Mouse (Mus musculus) midbrain, embryonic 16.5 days (tissue): Measurements from ENCODE around the gene Them7. TPM values are rescaled to one million over a fixed set of nuclear protein-coding genes. Genes with fewer than 3 reads are reported as not detected.

ENCODE experiments used
- ATAC-seq: fragments of 200-750 bp; cut with Nextera tagmentation; 2 replicates; pipeline ENCODE4 v1.8.0; 2017; ENCODE audit warnings: moderate TSS enrichment
- H3K27ac ChIP-seq: fragments of 300-500 bp; sonication (generic); 2 replicates; pipeline ENCODE4 v1.5.1; 2014; ENCODE audit warnings: mild to moderate bottlenecking, low read length, mixed read lengths
- H3K27me3 ChIP-seq: fragments of 300-500 bp; sonication (generic); 2 replicates; pipeline ENCODE4 v1.6.1; 2014; ENCODE audit warnings: low read depth, low read length, mixed read lengths; ENCODE audit not compliant: control insufficient read depth, insufficient read depth
- H3K36me3 ChIP-seq: fragments of 300-500 bp; sonication (generic); 2 replicates; pipeline ENCODE4 v1.6.1; 2014; ENCODE audit warnings: mild to moderate bottlenecking, low read length, moderate library complexity, mixed read lengths; ENCODE audit not compliant: control insufficient read depth, insufficient read depth
- H3K4me1 ChIP-seq: fragments of 300-500 bp; sonication (generic); 2 replicates; pipeline ENCODE4 v1.6.1; 2014; ENCODE audit warnings: mild to moderate bottlenecking, low read length, mixed read lengths; ENCODE audit not compliant: control insufficient read depth, insufficient read depth
- H3K4me2 ChIP-seq: fragments of 300-500 bp; sonication (generic); 2 replicates; pipeline ENCODE4 v1.6.1; 2014; ENCODE audit warnings: mild to moderate bottlenecking, low read length, mixed read lengths
- H3K4me3 ChIP-seq: fragments of 300-500 bp; sonication (generic); 2 replicates; pipeline ENCODE4 v1.5.1; 2014; ENCODE audit warnings: low read depth, mild to moderate bottlenecking, low read length, moderate library complexity, mixed read lengths
- H3K9ac ChIP-seq: fragments of 300-500 bp; sonication (generic); 2 replicates; pipeline ENCODE4 v1.6.1; 2014; ENCODE audit warnings: low read depth, low read length, mixed read lengths
- H3K9me3 ChIP-seq: fragments of 300-500 bp; sonication (generic); replicated peaks from 2 replicates; pipeline ENCODE4 v1.6.1; 2014; ENCODE audit warnings: mild to moderate bottlenecking, low read length, mixed read lengths; ENCODE audit not compliant: control insufficient read depth, poor library complexity, severe bottlenecking
- WGBS: fragments of 180-500 bp; shearing (Covaris S2); extraction: QIAGEN DNeasy Blood & Tissue Kit; methylation state at CpG from one replicate; pipeline ENCODE4 v1.1.7; 2014; 5-methylcytosine and 5-hydroxymethylcytosine counted together
- polyA plus RNA-seq: library from polyadenylated mRNA; unstranded; fragments of >200 nt; fragmentation: Nextera tagmentation; extraction: Ambion mirVana; gene quantifications from 2 replicates; pipeline ENCODE4 v1.2.1, GENCODE M21; 2015

The Them7 gene
- polyA plus RNA-seq: not detected in 2 replicates

DNA sequence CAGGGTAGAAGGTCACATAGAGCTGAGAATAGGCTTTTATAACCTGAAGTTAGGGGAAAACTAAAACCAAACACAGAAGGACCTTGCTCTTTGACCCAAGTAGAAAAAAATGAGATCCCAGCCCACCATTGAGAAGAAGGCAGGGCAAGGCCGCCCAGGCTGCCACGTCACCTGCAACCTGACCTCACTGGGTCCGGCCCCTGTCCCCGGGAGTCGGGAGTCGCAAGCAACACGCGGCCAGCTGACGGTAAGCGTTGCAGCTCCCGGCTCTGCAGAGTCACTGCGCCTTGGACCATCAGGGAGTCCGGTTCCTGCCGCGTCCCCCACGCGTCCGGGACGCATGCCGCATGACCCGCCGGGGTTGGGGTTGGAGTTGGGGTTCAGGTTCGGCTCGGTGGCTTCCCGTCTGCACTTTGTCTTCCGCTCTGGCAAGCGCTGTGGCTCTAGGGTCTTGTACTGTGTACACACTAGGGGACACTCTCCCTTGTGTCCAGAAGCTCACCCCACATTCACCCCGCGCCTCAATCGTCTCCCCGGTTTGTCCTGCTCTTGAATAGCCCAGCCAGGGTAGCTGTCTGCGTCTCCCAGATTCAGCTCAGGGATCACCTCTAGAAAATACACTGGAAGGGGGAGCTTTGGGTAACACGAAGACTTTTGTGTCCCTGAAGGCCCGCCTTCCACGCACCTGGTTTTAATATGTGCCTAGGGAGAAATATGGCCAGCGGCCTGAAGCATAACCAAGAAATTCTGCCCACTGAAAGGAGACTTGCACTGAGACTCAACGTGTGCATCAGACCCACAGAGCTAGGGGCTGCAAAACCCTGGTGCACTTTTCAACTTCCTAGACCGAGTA lies at the start of gene Them7:
Gene Them7, plus strand, starts transcription at position 187 of the 853 bp plus-strand sequence.
- Histone ChIP-seq H3K4me2 (peak within 1 kb of the TSS; percentile 57), H3K9ac (no peak within 1 kb of the TSS; the same call in 1 of the 2 replicates), H3K9me3 (no peaks in the 10 kb centered on the region), H3K4me3 (peak within 1 kb of the TSS; percentile 40), H3K27ac (no peak within 1 kb of the TSS), H3K36me3 (no peaks in the 10 kb centered on the region), H3K27me3 (peaks cover 18% of the 10 kb centered on the region), H3K4me1 (peaks cover 3% of the 10 kb centered on the region; the same call in 1 of the 2 replicates)
- ATAC-seq: 0 out of 2 replicates have a peak, but pooled peaks have one; percentile 29
- 3% methylated on average over 38 of the region's 38 CpGs for WGBS

DNA sequence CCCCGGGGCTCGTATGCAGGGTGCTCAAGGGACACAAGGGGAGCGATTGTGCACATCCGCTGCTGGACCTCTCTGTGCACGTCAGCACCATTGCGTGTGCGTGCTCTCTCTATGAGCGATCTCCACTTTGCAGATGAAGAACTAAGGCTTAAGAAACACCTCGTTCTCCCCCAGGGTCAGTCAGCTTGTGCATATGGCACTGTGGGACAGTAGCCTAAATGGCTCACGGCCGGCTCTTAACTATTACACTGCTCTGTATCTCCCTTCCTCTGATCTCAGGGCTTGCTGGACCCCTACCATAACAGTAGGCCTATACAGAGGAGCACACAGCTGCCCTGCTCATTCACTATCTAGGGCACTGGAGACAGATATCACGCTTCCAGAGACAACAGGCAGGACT lies 45.2 kb upstream of the Them7 start:
- no peak overlapping the region for H3K9ac ChIP-seq
- no peak overlapping the region for H3K4me2 ChIP-seq
- no peaks in the 10 kb centered on the region for H3K27me3 ChIP-seq
- no peaks in the 10 kb centered on the region for H3K36me3 ChIP-seq
- no peak for ATAC-seq
- no peak overlapping the region for H3K27ac ChIP-seq
- H3K4me1 ChIP-seq: no peaks in the 10 kb centered on the region
- 93% methylated on average over 12 of the region's 12 CpGs for WGBS
- peaks cover 4% of the 10 kb centered on the region; the same call in 1 of the 2 replicates for H3K9me3 ChIP-seq
- no peak overlapping the region for H3K4me3 ChIP-seq

DNA sequence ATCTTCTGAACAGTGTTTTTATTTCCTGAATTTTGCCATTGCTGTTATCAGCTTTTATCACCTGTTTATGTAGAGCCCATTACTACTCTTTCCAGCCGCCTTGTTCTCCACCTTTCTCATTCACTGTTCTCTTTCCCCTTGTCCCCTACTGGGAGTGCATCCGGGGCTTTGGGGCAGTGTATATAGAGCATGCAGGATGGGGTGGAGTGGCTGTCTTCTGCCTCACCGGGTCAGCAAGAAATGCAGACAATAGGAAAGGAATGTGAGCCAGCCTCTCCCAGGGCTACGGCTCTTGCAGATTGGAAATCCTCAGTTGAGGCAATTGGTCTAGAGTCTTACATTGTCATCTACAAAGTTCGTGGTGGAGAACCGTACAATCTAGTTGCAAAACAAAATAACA lies 41.6 kb upstream of the Them7 start:
- no peaks in the 10 kb centered on the region for H3K4me1 ChIP-seq
- H3K27ac ChIP-seq: no peak overlapping the region
- H3K4me2 ChIP-seq: no peak overlapping the region
- H3K9me3 ChIP-seq: peaks cover 4% of the 10 kb centered on the region; the same call in 1 of the 2 replicates
- H3K4me3 ChIP-seq: no peak overlapping the region
- no peak overlapping the region for H3K9ac ChIP-seq
- ATAC-seq: no peak
- 21% methylated on average over 6 of the region's 6 CpGs for WGBS
- H3K36me3 ChIP-seq: no peaks in the 10 kb centered on the region
- no peaks in the 10 kb centered on the region for H3K27me3 ChIP-seq

DNA sequence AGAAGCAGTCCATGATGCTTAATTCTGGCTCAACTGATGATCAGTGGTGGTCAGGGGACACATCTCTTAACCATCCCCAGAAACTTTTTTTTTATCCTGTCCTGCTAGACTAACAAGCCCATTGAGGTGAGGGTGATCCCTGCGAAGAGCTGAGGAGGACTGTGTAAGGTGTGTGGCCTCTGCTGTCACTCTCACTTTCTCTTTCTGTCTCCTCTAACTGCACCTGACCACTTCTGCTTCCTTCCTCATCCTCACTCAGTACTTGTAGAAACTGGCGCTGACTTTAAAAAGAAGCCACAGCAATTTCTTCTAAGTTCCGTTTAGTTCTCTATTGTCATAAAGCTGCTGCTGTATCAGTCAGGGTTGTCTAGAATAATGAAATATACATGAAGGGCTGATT lies 39.0 kb upstream of the Them7 start:
- H3K9me3 ChIP-seq: peaks cover 2% of the 10 kb centered on the region; the same call in 1 of the 2 replicates
- no peaks in the 10 kb centered on the region for H3K4me1 ChIP-seq
- ATAC-seq: no peak
- no peaks in the 10 kb centered on the region for H3K36me3 ChIP-seq
- H3K27me3 ChIP-seq: no peaks in the 10 kb centered on the region
- H3K9ac ChIP-seq: no peak overlapping the region
- 92% methylated on average over 3 of the region's 3 CpGs for WGBS
- no peak overlapping the region for H3K4me3 ChIP-seq
- H3K27ac ChIP-seq: no peak overlapping the region
- H3K4me2 ChIP-seq: no peak overlapping the region

DNA sequence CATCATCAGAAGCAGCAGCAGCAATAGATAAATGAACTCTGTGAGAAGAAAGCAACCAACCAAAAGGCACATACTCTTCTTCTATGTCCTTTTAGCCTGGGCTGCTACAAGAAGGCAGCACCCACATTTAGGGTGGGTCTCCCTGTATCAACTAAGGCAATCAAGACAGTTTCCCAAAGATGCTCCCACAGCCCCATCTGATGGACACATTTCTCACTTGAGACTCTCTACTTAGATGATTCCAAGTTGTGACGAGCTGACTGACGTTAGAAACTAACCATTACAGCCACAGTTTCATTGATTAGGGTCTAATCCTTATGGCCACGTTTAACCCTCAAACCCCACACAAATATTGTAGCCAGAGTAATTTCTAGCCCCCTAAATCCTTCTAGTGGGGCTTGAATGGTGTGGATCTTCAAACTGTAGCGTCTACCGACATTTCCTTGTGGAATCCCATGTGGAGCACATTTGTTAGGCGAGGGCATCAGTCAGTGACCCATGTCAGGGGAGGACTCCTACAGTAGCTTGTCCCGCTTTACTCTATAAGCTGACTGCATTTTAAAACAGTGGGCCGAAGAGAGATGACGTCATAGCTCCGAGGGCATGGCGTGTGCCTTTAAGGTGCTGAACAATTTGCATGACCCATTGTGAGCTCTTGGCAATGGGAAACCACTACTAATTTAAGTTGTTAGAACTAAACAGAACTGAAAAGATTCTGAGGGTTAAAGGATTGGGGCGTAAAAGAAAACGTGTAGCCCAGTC lies 38.2 kb upstream of the Them7 start:
- Histone ChIP-seq H3K27ac (no peak overlapping the region), H3K4me1 (no peaks in the 10 kb centered on the region), H3K9ac (no peak overlapping the region), H3K4me3 (no peak overlapping the region), H3K36me3 (no peaks in the 10 kb centered on the region), H3K27me3 (no peaks in the 10 kb centered on the region), H3K9me3 (no peaks in the 10 kb centered on the region), H3K4me2 (no peak overlapping the region)
- 82% methylated on average over 13 of the region's 13 CpGs for WGBS
- no peak for ATAC-seq

DNA sequence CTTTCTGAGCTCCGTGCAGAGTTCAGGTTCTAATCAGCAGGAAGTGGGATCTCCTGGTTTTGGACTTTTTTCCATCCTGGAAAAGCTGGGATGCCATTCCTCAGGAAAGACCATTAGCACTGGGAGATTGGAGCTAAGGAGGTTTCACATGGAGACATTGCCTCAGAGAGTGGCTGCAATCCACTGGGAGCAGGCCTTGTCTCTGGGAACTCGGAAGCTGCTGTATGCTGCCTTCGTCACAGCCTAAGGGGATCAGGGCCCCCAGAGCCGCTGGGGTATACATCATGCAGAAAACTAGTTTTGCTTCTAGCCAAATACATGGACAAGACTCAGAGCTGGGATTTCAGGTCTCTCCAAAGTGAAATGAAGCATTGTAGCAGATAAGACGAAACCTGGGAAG lies 37.5 kb upstream of the Them7 start:
- Histone ChIP-seq H3K4me3 (no peak overlapping the region), H3K36me3 (no peaks in the 10 kb centered on the region), H3K9ac (no peak overlapping the region), H3K4me1 (no peaks in the 10 kb centered on the region), H3K27ac (no peak overlapping the region), H3K27me3 (no peaks in the 10 kb centered on the region), H3K4me2 (no peak overlapping the region), H3K9me3 (no peaks in the 10 kb centered on the region)
- WGBS: 83% methylated on average over 5 of the region's 5 CpGs
- no peak for ATAC-seq

DNA sequence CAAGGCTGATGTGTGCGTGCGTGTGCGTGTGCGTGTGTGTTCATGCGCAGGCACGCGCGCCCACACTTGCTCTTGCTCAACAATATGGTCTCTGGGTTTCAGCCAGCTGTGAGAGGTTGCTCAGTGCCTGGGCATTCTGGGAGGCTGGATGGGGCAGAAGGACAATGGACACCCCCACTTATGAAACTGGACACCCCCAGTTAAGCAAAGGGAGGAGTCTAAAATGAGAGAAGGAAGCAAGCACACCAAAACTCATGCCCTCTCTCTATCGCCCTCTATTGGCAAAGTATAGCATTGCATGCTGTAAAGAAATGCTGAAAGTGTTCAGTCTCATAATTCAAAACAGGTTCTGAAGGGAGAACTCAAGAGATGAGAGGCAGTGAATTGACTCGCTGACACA lies 35.9 kb upstream of the Them7 start:
- Histone ChIP-seq H3K9ac (no peak overlapping the region), H3K4me2 (no peak overlapping the region), H3K4me3 (no peak overlapping the region), H3K36me3 (no peaks in the 10 kb centered on the region), H3K27ac (no peak overlapping the region), H3K27me3 (no peaks in the 10 kb centered on the region), H3K9me3 (no peaks in the 10 kb centered on the region), H3K4me1 (no peaks in the 10 kb centered on the region)
- no peak for ATAC-seq
- 82% methylated on average over 10 of the region's 10 CpGs for WGBS

DNA sequence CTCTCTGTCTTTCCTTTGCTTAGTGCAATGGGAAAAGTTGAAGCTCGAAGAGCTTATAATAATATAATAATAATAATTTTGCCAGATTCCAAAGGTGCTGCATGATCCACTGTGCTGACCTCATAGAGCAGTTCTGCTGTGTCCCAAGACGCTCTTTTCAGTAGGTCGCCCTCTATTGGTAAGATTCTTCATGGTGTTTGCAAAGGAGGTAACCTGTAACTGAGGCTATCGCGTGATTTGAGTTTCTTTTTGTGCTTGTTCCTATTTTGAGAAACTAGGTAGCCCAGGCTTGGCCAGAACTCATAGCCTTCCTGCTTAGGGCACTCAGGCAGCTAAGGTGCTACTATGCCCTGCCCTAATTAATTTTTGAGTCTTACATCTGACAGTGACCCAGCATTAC lies 34.8 kb upstream of the Them7 start:
- no peak overlapping the region for H3K4me3 ChIP-seq
- H3K27me3 ChIP-seq: no peaks in the 10 kb centered on the region
- no peaks in the 10 kb centered on the region for H3K9me3 ChIP-seq
- no peaks in the 10 kb centered on the region for H3K36me3 ChIP-seq
- no peak overlapping the region for H3K4me2 ChIP-seq
- WGBS: 38% methylated on average over 5 of the region's 5 CpGs
- no peak overlapping the region for H3K9ac ChIP-seq
- no peaks in the 10 kb centered on the region for H3K4me1 ChIP-seq
- ATAC-seq: no peak
- H3K27ac ChIP-seq: no peak overlapping the region

DNA sequence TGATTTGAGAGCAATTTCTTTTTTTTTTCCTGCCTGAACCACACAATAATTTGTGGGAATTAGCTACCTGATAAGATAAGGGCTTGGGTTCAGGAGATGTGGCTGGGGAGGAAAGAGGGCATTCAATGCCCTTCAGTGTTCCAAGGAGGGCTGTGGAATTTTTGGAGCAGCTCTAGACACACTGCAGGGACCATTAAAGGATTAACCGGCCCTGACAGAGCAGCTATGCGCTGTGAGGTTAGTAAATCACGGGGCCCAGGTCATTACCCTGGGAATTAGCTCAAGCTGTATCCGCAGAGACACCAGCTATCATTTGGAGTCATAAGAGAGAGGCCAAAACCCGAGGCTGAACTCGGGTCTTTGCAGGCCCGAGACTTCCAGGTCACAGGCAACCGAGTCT lies 24.0 kb upstream of the Them7 start:
- H3K27ac ChIP-seq: no peak overlapping the region
- H3K9ac ChIP-seq: no peak overlapping the region
- no peaks in the 10 kb centered on the region for H3K27me3 ChIP-seq
- H3K4me2 ChIP-seq: no peak overlapping the region
- ATAC-seq: no peak
- no peaks in the 10 kb centered on the region for H3K4me1 ChIP-seq
- H3K36me3 ChIP-seq: no peaks in the 10 kb centered on the region
- H3K4me3 ChIP-seq: no peak overlapping the region
- 41% methylated on average over 8 of the region's 8 CpGs for WGBS
- no peaks in the 10 kb centered on the region for H3K9me3 ChIP-seq
